Mouse (Mus musculus): ENCODE data around the gene Scn2a.
A peak's percentile ranks its signal among the peaks of the same experiment; 100 is the strongest.

Gene Scn2a

DNA sequence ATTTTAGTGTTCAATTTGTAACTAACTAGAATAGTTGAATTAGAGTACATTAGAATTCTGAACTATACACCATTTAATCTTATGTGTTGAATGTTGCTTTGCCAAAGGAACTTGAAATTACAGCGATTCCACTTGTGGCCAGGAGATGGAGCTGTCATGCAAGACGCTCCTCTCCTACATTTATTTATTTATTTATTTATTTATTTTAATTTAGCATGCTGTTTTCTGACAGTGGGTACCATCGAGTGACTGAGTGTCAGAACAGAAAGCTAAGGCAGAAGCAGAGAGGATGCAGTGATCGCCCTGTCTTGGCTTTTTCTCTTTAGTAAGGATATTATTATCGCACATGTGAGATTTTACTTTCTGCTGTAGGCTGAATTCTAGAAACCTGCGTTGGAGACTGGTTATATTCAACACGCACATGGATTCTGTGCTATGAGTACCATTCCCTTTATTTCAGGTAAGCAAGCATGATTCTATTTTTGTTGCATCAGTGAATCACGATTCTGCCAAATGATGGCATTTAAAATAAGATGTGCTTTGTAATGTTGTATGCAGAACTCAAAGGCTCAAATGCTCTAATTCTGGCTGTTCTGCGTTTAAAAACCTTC is at the start of gene Scn2a:
TSS of gene Scn2a (plus strand) at position 216 of the 611 bp plus-strand sequence.
- DNase-seq (ENCODE audit: low spot score) = no peak

DNA sequence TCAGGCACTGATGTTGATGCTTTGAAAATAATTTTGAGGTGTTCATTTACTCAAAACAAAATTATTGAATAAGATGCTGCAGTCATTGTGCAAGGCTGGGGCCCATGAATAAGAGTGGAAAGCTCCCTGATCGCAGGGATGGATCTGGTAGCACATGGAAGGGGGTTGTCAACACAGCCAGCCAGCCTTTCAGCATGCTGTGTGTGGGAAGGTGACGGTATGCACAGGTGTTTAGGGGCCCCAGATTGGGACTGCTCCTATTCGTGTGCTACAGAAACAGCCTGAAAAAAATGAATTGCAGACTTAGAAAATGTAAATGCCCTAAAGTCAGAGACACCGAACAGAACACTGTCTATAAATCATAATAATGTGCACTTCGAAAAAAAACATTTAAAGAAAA is 32.9 kb upstream of the Scn2a start:
- no peak for DNase-seq (ENCODE audit: low spot score)

- no peak for DNase-seq (ENCODE audit: low spot score)
Observed at GRCm38 (mm10) chr2:65607813-65608212, 12.8 kb upstream of the Scn2a start.

GRCm38 (mm10) chr2:65611887-65612286 is 8.7 kb upstream of the Scn2a start:
- no peak for DNase-seq (ENCODE audit: low spot score)

GRCm38 (mm10) chr2:65619781-65620180 is 790 bp upstream of the Scn2a start:
- DNase-seq (ENCODE audit: low spot score) = no peak

DNA sequence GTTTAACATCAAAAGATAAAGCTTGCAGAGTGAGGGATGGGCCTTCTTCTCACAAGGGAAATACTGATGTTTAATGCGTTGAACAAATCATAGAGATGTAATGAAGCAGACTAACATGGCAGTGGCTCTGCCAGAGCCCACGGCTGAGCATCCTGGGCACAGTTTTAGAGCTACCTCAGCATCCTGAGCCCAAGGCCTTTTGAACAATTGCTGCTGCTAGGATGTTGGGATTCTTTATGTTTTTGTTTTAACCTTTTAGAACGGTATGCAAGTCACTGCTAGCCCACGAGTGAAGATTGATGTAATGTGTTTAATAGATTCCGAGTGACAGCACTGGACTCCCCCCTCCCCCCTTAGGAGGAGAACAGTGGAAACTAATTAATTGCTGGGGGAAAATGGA is 683 bp downstream of the Scn2a start:
- no peak for DNase-seq (ENCODE audit: low spot score)

- no peak for DNase-seq (ENCODE audit: low spot score)
Observed at GRCm38 (mm10) chr2:65621838-65622237, 1.3 kb downstream of the Scn2a start.

GRCm38 (mm10) chr2:65652636-65653035 is 32.1 kb downstream of the Scn2a start:
- no peak for DNase-seq (ENCODE audit: low spot score)

DNA sequence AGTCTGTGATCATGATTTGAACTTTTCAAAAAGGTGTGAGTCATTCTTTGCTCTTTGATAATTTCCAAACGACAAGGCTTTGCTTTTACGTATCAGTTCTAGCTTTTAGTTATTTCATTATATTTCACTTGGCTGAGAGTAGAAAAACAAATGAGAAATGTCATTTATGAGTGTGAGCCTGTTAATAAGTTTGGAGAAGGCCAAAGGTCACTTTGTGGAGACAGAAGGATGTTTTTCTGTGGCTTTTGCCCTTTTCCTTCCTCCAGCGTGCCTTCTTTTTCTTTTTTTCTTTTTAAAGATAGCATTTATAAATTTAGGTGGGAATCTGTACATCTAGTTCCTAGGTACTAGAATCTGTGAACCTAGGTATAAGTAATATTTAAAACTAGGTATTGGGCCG is 36.5 kb downstream of the Scn2a start:
- no peak for DNase-seq (ENCODE audit: low spot score)

- no peak for DNase-seq (ENCODE audit: low spot score)
Observed at GRCm38 (mm10) chr2:65658430-65658829, 37.9 kb downstream of the Scn2a start.

DNA sequence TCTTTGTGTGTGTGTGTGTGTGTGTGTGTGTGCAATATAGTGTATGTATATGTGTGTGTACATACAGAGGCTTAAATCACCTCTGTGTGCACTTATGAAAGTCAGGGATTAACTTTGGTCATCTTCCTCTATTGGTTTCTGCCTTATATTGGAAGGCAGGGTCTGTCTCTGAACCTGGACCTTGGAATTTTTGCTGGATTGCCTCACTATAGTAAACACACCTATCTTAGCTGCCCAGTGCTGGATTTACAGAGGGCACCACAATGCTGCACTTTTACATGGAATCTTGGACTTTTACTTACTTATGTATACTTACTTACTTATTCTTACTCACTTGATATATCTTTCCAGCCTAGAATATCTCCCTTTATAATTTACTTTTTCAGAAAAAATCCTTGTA is 43.3 kb downstream of the Scn2a start:
- DNase-seq (ENCODE audit: low spot score) = no peak

DNA sequence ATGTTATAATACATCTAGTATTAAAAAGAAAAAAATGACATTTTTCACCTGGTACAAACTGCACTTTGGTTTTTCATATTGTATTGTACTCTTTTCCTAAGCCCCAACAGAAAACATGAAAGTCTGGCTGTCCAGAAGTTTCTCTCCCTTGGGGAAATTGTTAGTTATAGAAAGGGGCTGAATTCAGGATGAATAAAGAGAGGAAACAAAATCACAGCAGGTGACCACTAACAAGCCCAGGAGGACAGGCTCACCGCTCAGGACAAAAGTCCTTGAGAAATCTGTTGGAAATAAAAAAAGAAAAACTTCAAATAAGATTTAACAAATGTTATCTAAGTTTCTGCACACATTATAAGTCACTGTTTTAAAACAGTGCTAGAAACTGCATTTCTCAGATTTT is 43.9 kb downstream of the Scn2a start:
- DNase-seq (ENCODE audit: low spot score) = no peak

- no peak for DNase-seq (ENCODE audit: low spot score)
Observed at GRCm38 (mm10) chr2:65665180-65665579, 44.6 kb downstream of the Scn2a start.

DNA sequence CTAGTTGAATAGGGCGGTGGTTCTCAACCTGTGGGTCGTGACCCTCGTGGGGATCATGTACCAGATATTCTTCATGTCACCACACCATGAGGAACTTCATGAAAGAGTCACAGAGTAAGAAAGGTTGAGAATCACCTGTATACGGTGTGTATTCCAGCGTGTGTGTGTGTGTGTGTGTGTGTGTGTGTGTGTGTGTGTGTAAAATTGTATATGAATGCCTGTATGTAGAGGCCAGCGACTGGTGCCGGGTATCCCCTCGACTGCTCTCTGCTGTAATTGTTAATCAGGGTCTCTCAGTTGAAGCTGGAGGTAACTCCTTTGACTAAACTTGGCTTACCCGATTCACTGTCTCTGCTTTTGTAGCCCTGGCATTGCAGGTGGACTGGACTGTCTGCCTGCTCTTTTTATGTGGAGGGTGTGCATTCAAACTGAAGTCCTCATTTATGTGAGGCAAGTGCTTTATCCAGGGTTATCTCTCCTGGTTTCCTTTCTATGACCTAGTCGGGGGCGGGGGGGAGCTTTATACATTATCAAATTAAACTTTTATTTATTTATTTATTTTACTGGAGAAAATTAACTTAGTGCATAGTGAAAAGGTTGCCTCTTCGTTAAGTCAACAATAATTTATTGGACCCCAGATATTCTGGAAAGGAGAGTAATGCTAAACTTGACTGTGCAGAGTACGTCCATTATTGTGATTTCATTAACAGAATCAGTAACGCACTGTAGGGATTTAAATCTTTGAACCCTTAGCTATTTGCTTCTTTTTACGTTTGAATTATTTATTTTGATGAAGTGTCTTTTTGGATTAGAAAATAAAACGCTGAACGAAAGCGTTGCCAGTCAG is 47.2 kb downstream of the Scn2a start:
- no peak for DNase-seq (ENCODE audit: low spot score)

GRCm38 (mm10) chr2:65668437-65669135 is 48.0 kb downstream of the Scn2a start:
- peak; percentile 61 for DNase-seq (ENCODE audit: low spot score)

DNA sequence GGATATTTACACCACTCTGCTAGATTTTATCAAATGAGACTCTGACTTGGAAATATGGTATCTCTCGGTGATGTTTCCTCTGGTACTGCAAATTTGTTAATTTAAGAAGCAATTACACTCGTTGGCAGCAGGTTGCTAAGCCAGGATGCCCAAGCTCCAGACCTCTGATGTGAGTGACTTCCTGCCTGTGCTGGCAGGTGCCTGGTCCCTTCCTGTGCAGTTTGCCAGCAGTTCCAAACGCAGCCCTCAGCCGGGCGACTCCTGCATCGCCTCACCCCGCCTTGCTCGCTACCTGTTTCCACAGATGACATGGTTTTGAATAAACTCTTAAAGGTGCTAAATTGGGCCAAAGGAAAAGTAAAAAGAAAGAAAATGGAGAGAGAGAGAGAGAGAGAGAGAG is 49.0 kb downstream of the Scn2a start:
- DNase-seq (ENCODE audit: low spot score) = no peak

DNA sequence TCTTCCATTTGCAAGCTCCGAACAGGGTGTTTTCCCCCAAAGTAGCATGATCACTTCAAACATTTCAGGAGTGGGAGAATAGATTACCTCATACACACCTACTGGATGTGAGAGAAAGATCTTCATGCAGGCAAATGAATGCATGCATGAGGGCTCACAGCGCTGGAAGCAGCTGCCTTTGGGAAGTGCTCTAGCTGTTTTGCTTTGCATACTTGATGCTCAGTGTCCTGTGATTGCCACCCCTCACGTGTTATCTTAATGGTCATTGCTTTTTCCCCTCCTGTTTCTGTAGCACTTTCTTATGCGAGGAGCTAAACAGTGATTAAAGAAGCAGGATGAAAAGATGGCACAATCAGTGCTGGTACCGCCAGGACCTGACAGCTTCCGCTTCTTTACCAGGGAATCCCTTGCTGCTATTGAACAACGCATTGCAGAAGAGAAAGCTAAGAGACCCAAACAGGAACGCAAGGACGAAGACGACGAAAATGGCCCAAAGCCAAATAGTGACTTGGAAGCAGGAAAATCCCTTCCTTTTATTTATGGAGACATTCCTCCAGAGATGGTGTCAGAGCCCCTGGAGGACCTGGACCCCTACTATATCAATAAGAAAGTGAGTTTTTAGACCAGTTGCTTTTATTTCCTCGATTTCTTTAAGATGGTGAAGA is 49.7 kb downstream of the Scn2a start:
- DNase-seq (ENCODE audit: low spot score) = no peak

DNA sequence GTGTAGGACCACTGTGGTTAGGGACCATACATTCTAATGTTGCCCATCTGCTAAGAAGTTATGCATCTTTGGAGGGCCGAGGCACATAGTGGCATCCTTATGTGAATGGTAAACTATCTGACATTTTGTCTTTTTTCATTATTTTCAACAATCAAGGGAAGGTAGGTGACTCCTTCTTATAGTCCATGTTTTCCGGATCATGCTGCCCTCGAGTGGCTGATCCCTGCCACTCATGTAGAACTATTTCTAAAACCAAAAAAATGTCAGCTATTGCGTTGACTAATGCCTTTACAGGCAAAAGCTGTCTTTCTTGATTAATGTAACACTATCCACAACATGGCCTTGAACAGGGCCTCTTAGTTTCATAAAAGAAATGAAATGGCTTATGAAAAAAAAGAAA is 59.0 kb downstream of the Scn2a start:
- no peak for DNase-seq (ENCODE audit: low spot score)

- DNase-seq (ENCODE audit: low spot score) = no peak
Observed at GRCm38 (mm10) chr2:65685151-65685550, 64.6 kb downstream of the Scn2a start.

DNA sequence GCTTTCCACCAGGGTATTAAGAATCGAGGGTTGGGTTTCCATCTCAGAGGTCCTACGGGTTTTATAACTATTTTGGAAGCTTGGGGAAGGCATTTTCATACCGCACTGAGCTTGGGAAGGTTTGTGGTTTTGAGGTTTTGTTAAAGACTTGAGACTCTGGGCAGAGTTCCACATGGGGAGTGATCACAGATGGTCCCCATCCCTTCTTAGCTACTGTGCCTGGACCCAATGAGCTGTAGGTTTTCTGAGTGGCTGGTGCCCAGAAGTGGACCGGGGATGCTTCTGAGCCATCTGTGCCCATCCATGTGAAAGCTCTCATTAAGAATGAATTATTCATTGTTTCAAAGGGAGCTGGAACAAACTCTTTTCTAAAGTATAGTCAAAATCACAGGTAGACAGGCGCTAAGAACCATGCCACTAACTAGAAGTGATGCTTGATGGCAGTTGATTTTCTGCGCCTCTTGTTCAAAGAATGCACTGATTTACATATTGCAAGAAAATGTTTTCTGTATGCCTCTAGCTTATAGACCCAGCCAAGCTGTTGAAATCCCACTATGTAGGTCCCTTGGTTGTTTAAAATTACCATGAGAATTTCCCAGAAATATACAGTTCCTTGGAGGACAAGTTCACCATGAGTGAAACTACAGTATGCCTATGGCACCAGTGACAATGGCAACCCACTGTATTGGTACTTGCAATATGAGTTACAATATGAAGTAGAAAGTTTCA is 70.0 kb downstream of the Scn2a start:
- no peak for DNase-seq (ENCODE audit: low spot score)

- DNase-seq (ENCODE audit: low spot score) = no peak
Observed at GRCm38 (mm10) chr2:65694485-65694884, 73.9 kb downstream of the Scn2a start.

DNA sequence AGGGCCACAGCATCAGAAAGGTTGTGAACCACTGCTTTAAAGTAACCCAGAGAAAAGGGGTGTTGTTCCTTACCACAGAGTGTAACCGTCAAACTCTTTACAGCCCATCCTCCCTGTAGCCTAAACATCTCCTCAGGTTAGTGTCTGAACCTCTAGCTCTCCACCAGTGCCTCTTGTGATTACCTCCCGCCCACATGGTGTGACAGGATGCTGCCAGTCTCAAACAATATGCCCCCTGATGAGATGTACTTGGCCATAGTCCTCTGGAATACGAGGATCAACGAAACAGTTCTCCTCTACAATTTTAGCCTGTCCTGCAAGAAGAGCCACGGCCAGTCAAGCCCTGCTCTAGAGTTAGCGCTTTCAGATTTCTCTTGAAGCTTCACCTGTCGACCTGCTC is 74.5 kb downstream of the Scn2a start:
- no peak for DNase-seq (ENCODE audit: low spot score)

All from testis, postnatal 14 days (tissue).